In genomic region chr3:110141351-110142302, GRCm38 (mm10) we compare ENCODE assay signal across 9 mouse cellular contexts. TPM values are rescaled to one million over a fixed set of nuclear protein-coding genes. Genes with fewer than 3 reads are reported as not detected.
DNase-seq lines count a peak whose midpoint lies in the region; ATAC-seq and TF ChIP-seq lines count a peak whose summit lies in the region.
"Had no signal": no experiment of that assay in that cellular context is flagged by ENCODE, and none has a peak within 500 bp of the region (broad histone marks: within the 10 kb centered on the region; RNA-seq: fewer than 3 reads in every experiment).

No protein-coding gene starts in this region.

- peaks cover 3% of the 10 kb centered on the region for H3K4me1 ChIP-seq in lung, adult 2 months (ENCODE audit: control insufficient read depth, insufficient read depth, low read length)
- H3K4me1 ChIP-seq in forebrain, postnatal 0 days (ENCODE audit: insufficient read depth), result no peaks in the 10 kb centered on the region
- no peaks in the 10 kb centered on the region for H3K4me1 ChIP-seq in intestine, embryonic 15.5 days (replicated peaks)
- no peaks in the 10 kb centered on the region; the same call in 1 of the 2 replicates for H3K4me1 ChIP-seq in limb, embryonic 11.5 days (ENCODE audit: control insufficient read depth, insufficient read depth, low read length)
- H3K4me1 ChIP-seq in midbrain, embryonic 15.5 days, result peaks cover 9% of the 10 kb centered on the region; the same call in 1 of the 2 replicates

- no peak for TF ChIP-seq POLR2A in lung, adult 2 months (IDR thresholded peaks at IDR 0.05; ENCODE audit: borderline replicate concordance, extremely low read depth, low read depth, low read length)

- peak overlapping the region; percentile 49 for H3K4me3 ChIP-seq in lung, adult 2 months (replicated peaks; ENCODE audit: extremely low read depth, low read depth, low read length)
- peak overlapping the region; percentile 67 for H3K4me3 ChIP-seq in forebrain, postnatal 0 days (ENCODE audit: low read depth, low read length)
- peak overlapping the region; percentile 62 for H3K4me3 ChIP-seq in intestine, embryonic 15.5 days (replicated peaks)
- H3K4me3 ChIP-seq in limb, embryonic 11.5 days (ENCODE audit: low read depth, low read length), result peak overlapping the region; percentile 61
- H3K4me3 ChIP-seq in midbrain, embryonic 15.5 days, result peak overlapping the region; percentile 66

- H3K9me3 ChIP-seq in forebrain, postnatal 0 days (ENCODE audit: low read length), result no peaks in the 10 kb centered on the region
- no peaks in the 10 kb centered on the region for H3K9me3 ChIP-seq in intestine, embryonic 15.5 days
- H3K9me3 ChIP-seq in limb, embryonic 11.5 days (ENCODE audit: control insufficient read depth, low read length), result no peaks in the 10 kb centered on the region
- H3K9me3 ChIP-seq in midbrain, embryonic 15.5 days, result no peaks in the 10 kb centered on the region

- H3K36me3 ChIP-seq in forebrain, postnatal 0 days (ENCODE audit: insufficient read depth), result no peaks in the 10 kb centered on the region
- H3K36me3 ChIP-seq in intestine, embryonic 15.5 days, result no peaks in the 10 kb centered on the region
- H3K36me3 ChIP-seq in limb, embryonic 11.5 days (ENCODE audit: control insufficient read depth, insufficient read depth, low read length), result no peaks in the 10 kb centered on the region
- H3K36me3 ChIP-seq in midbrain, embryonic 15.5 days (replicated peaks), result no peaks in the 10 kb centered on the region

- no peak for DNase-seq in lung, adult 2 months
- no peak for DNase-seq in lung, adult 18-20 months
- DNase-seq in cerebellum, adult 18-20 months, result peak; percentile 72 to 79
- peak; percentile 87 for DNase-seq in forebrain, postnatal 0 days
- DNase-seq in limb, embryonic 11.5 days (ENCODE audit: low spot score), result peak; percentile 66
- no peak for DNase-seq in urinary bladder, postnatal 4 days (ENCODE audit: low spot score in 2 of 2)

- peak; percentile 64; the same call in 1 of the 2 replicates for ATAC-seq in forebrain, postnatal 0 days
- peak; percentile 45 for ATAC-seq in intestine, embryonic 15.5 days
- ATAC-seq in limb, embryonic 11.5 days (ENCODE audit: insufficient number of reproducible peaks, low FRiP score, low TSS enrichment, low read depth), result peak; percentile 9; the same call in 1 of the 2 replicates
- ATAC-seq in midbrain, embryonic 15.5 days (replicated peaks), result peak; percentile 38

- H3K27ac ChIP-seq in forebrain, postnatal 0 days (ENCODE audit: low read depth, low read length), result no peak overlapping the region
- H3K27ac ChIP-seq in intestine, embryonic 15.5 days, result no peak overlapping the region
- H3K27ac ChIP-seq in limb, embryonic 11.5 days (replicated peaks; ENCODE audit: low read depth, low read length), result no peak overlapping the region
- H3K27ac ChIP-seq in midbrain, embryonic 15.5 days, result peak overlapping the region; percentile 89
- H3K27ac ChIP-seq: macrophage had no signal

- peak overlapping the region; percentile 80 for H3K4me2 ChIP-seq in forebrain, postnatal 0 days (ENCODE audit: low read depth)
- H3K4me2 ChIP-seq in intestine, embryonic 15.5 days (replicated peaks), result peak overlapping the region; percentile 100
- H3K4me2 ChIP-seq in limb, embryonic 11.5 days (ENCODE audit: low read depth, severe bottlenecking), result peak overlapping the region; percentile 99
- peak overlapping the region; percentile 88 for H3K4me2 ChIP-seq in midbrain, embryonic 15.5 days

- peak; percentile 7; the same call in 1 of the 2 replicates for TF ChIP-seq CTCF in lung, adult 2 months (IDR thresholded peaks at IDR 0.05; ENCODE audit: insufficient read depth, low read length)
- peak; percentile 67 for TF ChIP-seq CTCF in forebrain, postnatal 0 days (IDR thresholded peaks at IDR 0.05; ENCODE audit: low read depth)

- H3K9ac ChIP-seq in forebrain, postnatal 0 days, result peak overlapping the region; percentile 51
- H3K9ac ChIP-seq in intestine, embryonic 15.5 days, result peak overlapping the region; percentile 56; the same call in 1 of the 2 replicates
- peak overlapping the region; percentile 62 for H3K9ac ChIP-seq in limb, embryonic 11.5 days (ENCODE audit: low read length)
- peak overlapping the region; percentile 80 for H3K9ac ChIP-seq in midbrain, embryonic 15.5 days

- 3% methylated on average over 13 of the region's 13 CpGs for WGBS in lung, adult 2 months
- 2% methylated on average over 13 of the region's 13 CpGs for whole genome bisulfite sequencing in forebrain, postnatal 0 days
- WGBS in intestine, embryonic 15.5 days, result 5% methylated on average over 13 of the region's 13 CpGs
- WGBS in limb, embryonic 11.5 days, result 4% methylated on average over 13 of the region's 13 CpGs
- WGBS in midbrain, embryonic 15.5 days, result 3% methylated on average over 13 of the region's 13 CpGs

- no peaks in the 10 kb centered on the region; the same call in 1 of the 2 replicates for H3K27me3 ChIP-seq in forebrain, postnatal 0 days (ENCODE audit: insufficient read depth, low read length)
- H3K27me3 ChIP-seq in intestine, embryonic 15.5 days (replicated peaks), result peaks cover 20% of the 10 kb centered on the region
- peaks cover 2% of the 10 kb centered on the region; the same call in 1 of the 2 replicates for H3K27me3 ChIP-seq in limb, embryonic 11.5 days (ENCODE audit: control insufficient read depth, insufficient read depth, low read length)
- H3K27me3 ChIP-seq in midbrain, embryonic 15.5 days (replicated peaks), result no peaks in the 10 kb centered on the region

RNA-seq across cellular contexts. Expression of gene Ntng1, which starts 2.2 kb away (rescaled TPM):
- polyA plus RNA-seq in lung, adult 2 months (2012; rRNA removed), result 0.02 and 0.58 TPM in 2 replicates
- 19.5 and 34.5 TPM in 2 replicates for total RNA-seq in forebrain, postnatal 0 days (2014; rRNA removed)
- polyA plus RNA-seq in forebrain, postnatal 0 days (2015; fragmentation: Nextera tagmentation; extraction: Ambion mirVana), result 11.9 and 32.9 TPM in 2 replicates
- polyA plus RNA-seq in intestine, embryonic 15.5 days (2015; fragmentation: Nextera tagmentation; extraction: Ambion mirVana), result 1.4 and 2.2 TPM in 2 replicates
- 0.91 and 2.2 TPM in 2 replicates for polyA plus RNA-seq in limb, embryonic 11.5 days (2014; fragmentation: Nextera tagmentation; extraction: Ambion mirVana)
- 37.5 and 48.9 TPM in 2 replicates for polyA plus RNA-seq in midbrain, embryonic 15.5 days (2015; fragmentation: Nextera tagmentation; extraction: Ambion mirVana)
- polyA plus RNA-seq: macrophage had no signal

Comparison
In these comparisons a context has a peak if more than half of its experiments do, and no peak if none do; other contexts are left out.
1. DNase-seq: peak in cerebellum, adult 18-20 months (2 of 2), forebrain, postnatal 0 days (single experiment) and limb, embryonic 11.5 days (single experiment); none in lung, adult 2 months (single experiment), lung, adult 18-20 months (0 of 2) and urinary bladder, postnatal 4 days (0 of 2).
2. ATAC-seq: peak in every context shown above with its lines; median percentile 64 in forebrain, postnatal 0 days; 45 in intestine, embryonic 15.5 days; 38 in midbrain, embryonic 15.5 days; 9 in limb, embryonic 11.5 days.
3. Peak in every context shown above with its lines, with median percentiles within 50 percentile points of each other: H3K4me3 ChIP-seq, H3K4me2 ChIP-seq and H3K9ac ChIP-seq.